Mouse (Mus musculus) gastrocnemius, postnatal 4 days (tissue): ENCODE results near the gene Nol6. TPM values are rescaled to one million over a fixed set of nuclear protein-coding genes. Genes with fewer than 3 reads are reported as not detected.
A peak's percentile ranks its signal among the peaks of the same experiment; 100 is the strongest.

Experiments
- DNase-seq, 2 experiments: peaks; one replicate each; pipeline ENCODE4 v3.0.0; 2021 to 2022; ENCODE audit warnings: low spot score in 2 of 2, mixed read lengths in 2 of 2
- total RNA-seq, 2 experiments: library from RNA; stranded (reverse); gene quantifications; 2 replicates each; pipeline ENCODE4 v1.2.3; 2021

Gene Nol6
- total RNA-seq, 2 experiments from 2014 or later: 23.4 to 26.8 TPM

GRCm38 (mm10) chr4:41129406-41129805, 5.2 kb upstream of the Nol6 start:
- DNase-seq: no peak

GRCm38 (mm10) chr4:41118706-41119292, 5.5 kb downstream of the Nol6 start:
- DNase-seq: peak; percentile 60 to 64

DNA sequence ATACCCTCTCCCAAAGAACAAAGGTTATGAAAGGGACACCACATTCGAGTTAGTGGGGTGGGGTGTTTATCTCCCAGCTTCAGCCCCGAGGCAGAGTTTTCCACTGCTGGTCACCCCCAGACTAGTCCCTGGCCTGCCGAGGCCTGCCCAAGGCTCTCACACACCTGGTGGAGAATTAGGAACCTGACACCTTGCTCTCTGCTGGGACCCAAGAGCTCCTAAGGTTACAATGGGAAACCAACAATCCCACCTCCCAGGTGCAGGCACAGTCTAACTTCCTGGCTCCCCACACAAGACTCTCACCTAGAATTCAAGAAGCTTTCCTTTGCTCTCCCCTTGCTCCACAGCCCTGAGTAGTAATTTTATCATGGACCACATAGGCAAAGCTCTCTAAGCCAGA, 7.4 kb downstream of the Nol6 start:
- no peak for DNase-seq

DNA sequence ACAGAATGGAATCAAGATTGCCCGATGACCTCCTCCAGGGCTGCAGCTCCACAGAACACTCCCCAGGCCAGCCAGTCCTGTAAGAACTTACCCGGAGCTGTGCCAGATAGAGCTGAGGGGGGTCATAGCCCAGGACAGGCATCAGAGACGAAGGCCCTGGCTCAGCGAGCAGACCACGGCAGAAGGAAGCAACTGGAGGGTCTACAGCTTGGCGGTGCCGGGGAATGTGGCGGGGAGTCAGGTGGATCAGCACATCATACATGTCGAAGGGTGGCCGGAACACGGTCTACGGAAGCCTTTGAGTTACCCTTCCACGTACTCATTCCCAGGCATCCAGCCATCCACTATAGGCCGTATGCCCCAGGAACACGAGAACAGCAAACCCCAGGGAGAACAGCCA, 8.5 kb downstream of the Nol6 start:
- no peak for DNase-seq

DNA sequence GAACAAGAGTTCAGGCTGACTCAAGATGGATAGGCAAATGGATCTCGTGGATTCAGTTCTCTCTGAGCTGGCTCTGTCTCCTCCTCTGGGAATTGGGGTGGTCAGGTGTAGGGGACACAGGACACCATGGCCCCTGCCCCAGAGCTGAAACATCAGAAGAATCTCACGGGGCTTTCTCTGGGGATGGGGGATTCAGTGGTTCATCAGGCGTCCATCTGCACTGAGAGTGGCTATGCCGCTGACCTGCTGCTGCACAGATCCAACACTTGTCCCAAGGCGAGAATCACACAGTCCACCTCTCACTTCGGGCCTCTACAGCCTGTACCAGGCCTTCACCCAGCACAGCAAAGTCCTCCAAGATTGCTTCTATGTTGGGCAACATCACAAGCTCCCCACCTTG, 9.2 kb downstream of the Nol6 start:
- DNase-seq: no peak

- no peak for DNase-seq
Observed at GRCm38 (mm10) chr4:41114358-41115070, 9.7 kb downstream of the Nol6 start.

DNA sequence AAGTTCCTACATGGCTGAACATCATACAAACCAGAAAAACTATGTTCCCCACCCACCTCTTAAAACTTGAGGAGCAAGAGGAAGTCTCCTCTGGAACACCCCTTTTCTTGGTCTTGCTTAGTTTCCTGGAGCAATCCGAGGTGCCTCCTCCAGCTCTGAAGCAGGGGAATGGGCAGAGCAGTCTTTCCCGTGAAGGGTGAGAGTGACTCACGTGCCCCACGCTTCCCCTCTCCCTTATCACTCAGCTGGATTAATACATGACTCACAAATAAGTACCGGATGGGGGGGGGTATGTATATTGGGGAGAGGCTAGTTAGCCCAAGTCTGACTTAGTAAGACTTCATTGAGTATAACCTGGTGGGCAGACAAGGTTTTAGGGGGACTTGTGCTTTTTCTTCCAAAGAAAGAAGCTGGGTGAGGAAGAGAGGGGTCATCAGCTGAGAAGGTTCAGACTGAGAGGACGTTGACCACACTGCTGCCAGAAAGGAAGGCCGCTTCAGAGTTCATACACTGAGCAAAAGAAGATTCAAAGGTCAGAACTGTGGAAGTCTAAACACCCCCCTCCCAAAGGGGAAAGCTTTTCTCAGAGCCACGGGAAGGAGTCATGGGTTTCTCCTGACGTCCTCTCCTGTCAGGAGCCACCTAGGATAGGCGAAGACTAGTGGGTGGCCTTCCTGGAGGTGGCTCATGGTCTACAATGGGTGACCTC, 15.4 kb downstream of the Nol6 start:
- DNase-seq: no peak

DNA sequence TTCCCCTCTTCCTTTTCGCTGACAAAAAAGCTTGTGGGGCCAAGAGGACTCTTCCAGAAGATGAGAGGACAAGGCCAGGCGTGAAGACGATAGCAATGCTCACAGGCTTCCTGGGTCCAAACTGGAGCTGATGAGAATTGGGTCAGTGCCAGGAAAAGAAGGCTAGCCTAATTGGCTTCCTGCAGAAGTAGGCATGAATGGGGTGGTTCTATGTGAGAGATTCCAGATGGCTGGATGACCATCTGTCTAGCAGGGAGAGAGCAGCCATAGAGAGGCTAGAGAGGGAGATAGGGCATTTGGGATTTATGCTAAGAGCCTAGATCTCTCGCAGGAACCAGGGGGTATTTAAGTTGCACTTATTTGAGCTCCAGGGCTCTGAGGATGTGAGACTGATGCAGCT, 16.8 kb downstream of the Nol6 start:
- DNase-seq: no peak

DNA sequence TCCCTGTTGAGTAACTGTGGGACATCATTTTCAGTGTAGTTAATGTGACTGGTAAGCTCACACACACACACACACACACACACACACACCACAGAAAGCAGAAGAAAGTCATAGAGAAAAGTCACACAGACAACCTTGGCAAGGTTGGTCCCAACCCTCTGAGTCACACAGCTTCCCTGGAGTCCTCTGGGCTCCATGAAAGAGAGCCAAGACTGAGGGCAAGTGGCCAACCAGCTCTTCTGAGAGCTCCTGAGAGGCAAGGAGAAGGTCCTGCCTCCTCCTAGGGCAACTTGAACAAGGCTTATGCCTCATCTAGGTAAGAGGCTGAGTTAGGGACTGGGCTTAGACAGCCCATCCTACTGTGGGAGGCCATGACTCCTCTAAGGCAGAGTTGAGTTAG, 21.4 kb downstream of the Nol6 start:
- DNase-seq: peak in 1 of 2 experiments; percentile 6

GRCm38 (mm10) chr4:41100986-41101385, 23.3 kb downstream of the Nol6 start:
- no peak for DNase-seq

DNA sequence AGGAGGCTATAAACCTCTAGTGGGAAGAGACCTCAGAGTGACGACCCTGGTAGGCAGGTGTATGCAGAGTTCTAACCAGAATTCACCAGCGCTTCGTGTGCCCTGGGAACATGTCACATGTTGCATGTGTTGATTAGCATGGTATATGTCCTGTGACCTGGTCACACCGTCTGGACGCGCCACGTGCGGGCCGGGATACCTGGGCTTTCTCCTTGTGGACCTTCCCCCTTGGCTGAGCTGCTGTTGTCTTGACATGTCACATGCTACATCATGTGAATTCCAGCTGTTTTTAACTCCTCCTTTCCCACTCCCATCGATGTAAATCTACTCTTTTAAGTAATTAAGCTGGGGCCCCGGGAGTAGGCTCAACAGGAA, 25.7 kb downstream of the Nol6 start:
- peak in 1 of 2 experiments; percentile 6 for DNase-seq

GRCm38 (mm10) chr4:41097871-41098576, 26.2 kb downstream of the Nol6 start, which contains the start of gene Aqp3:
Gene Aqp3, minus strand, starts transcription at chr4:41098183.
- peak in 1 of 2 experiments; percentile 21 for DNase-seq

GRCm38 (mm10) chr4:41097381-41097780, 26.9 kb downstream of the Nol6 start:
- no peak for DNase-seq

GRCm38 (mm10) chr4:41096794-41097193, 27.5 kb downstream of the Nol6 start:
- peak in 1 of 2 experiments; percentile 6 for DNase-seq

DNA sequence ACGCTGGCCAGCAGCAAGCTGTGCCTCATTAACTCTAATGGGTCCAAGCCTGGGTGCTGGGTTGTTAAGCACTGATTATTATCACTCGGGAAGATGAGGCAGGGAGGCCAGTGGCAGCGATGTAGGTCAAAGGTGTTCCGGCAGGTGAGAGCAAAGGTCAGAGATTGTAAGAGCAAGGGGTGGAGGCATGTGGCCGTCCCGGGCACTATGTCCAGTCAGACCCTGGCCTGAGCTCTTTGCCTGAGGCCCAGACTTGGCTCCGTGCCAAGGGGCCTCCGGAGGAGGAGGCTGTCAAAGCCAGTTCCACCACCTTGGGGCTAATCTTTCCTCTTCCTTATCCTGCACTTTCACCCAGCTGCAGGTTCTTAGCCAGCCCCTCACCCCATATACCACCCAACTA, 28.1 kb downstream of the Nol6 start:
- DNase-seq: peak in 1 of 2 experiments; percentile 13

DNA sequence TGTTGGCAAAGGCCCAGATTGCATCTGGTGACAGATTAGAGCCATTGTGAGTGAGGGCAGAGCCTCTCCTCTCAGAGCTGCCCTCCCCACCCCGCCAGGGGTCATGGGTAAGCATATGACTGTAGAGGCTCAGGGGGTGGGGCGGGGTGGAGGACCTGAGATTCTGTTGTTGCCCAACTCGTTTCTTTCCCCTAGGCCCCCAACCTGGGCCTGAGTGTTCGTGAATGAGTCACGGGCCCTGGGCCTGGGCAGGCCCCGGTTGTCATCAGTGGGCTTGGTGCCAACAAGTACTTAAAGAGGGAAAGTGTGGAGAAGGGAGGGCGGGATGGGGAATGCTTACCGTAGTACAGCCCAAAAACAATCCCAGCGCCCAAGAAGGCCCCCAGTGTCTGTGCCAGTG, 29.9 kb downstream of the Nol6 start:
- DNase-seq: no peak

DNA sequence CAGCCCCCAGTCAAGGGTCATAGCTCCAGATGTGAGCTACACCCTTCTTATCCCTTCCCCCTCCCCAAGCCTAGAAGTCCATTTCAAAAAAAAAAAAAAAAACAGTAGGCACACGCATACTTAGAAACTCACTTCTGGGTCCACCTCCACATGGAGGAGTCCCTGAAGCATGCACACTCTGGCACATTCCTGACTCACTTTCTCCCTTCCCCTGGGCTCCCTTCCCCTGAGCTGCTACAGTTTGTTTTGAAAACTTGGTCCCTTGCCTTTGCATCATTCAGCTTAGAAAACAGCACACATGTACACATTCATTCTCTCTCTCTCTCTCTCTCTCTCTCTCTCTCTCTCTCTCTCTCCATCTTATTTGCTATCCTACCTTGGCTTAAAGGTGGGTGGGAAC, 31.3 kb downstream of the Nol6 start:
- no peak for DNase-seq

DNA sequence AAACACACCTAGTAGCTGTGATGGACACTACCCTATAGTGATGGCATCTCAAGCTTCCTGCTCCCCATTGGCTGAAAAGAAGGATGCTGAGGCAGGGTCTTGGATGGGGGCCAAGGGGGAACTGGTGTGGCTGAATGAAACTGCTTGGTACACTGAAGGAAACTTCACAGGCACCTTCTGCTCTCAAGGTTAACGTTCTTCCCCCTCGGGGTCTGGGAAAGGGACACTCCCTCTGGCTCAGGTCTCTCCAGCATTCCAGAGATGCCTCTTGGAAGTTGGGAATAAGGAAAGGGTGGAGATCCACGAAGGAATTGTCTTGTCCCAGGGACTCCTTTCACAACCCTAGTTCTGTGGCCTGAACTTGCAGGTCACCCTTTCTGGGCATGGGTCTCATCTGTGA, 32.9 kb downstream of the Nol6 start:
- no peak for DNase-seq

DNA sequence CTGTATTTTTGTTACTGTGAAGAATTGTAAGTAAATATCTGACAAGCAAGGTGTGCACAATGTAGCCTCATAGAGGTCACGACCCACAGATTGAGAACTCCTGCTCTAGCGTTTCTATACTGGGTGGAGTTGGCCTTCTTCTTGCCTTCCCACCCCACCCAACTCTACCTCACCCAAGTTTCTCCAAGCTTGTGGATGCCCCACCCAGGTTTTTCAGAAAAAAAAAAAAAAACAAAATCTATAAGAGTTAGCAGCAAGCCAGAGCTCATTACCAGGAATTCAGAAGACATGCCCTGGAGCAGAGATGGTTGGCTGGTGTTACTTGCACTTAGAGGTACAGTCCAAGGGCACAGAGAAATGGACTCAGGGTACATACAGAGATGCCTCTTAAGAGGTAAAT, 34.5 kb downstream of the Nol6 start:
- no peak for DNase-seq

DNA sequence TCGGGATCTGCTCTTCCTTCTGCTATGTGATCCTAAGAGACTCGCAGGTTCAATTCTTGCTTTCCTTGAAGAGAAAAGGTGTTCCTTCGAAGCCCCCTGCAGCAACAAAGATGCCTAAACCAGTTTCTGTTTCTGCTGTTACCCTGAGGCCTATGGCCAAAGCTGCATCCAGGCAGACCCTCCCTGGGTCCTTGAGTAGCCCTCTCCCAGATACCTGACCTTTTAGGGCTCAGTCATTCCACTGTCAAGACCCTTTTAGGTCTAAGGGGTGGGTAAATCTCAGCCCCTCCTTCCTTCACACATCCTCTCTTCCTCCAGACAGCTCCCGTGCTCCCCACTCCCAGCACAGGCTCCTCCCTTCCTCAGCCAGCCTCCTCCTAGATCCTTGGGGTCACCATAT, 35.1 kb downstream of the Nol6 start:
- no peak for DNase-seq

DNA sequence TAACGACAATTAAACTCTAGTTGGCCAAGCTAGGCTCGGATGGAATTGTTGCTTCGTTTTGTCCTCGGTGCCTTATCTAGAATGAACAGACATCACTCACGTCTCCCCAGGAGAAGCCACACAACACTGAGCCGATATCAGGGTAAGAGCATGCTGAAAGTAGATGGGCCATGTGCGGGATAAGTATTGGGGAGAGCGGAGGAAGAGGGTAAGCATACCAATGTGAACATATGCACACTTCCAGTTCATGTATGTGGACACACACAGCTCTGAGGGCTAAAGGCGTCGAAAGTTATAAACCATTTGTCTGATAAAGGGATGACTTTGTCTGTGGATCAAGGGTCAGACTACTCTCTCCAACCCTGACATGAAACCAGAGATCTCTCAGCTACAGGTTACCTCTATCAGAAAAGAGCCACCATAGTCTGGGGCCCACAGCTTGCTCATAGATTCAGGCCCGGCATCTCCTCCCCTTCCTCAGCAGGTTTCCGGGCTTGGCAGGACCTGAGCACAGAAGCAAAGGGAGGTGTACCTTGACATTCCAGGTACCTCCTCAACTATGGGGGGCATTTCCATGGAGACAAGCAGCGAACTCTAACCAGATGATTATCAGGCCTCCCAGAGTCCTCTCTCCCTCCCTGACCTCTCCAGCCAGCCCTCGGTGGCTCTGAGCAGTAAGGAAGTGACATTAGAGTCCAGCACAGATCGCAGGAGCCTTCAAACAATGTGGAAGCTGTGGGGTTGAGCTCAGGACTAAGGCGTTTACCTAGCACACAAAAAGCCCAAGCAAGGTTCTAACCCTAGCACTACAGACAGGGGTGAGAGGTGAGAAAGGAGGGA, 36.6 kb downstream of the Nol6 start:
- no peak for DNase-seq
